Mouse (Mus musculus) embryonic fibroblast, embryonic 13.5 days (primary cell): Measurements from ENCODE around the gene Mtf1. TPM values are rescaled to one million over a fixed set of nuclear protein-coding genes. Genes with fewer than 3 reads are reported as not detected.

Experiments used
- H3K27ac ChIP-seq: 2 replicates; pipeline ENCODE4 v1.5.1; 2012; ENCODE audit warnings: low read length, control low read depth, inconsistent platforms; ENCODE audit not compliant: insufficient read depth
- H3K4me1 ChIP-seq: 2 replicates; pipeline ENCODE4 v1.6.1; 2011; ENCODE audit warnings: low read length; ENCODE audit not compliant: control insufficient read depth, insufficient read depth
- H3K4me3 ChIP-seq: 2 replicates; pipeline ENCODE4 v1.5.1; 2011; ENCODE audit warnings: mild to moderate bottlenecking, control low read depth, low read length; ENCODE audit not compliant: insufficient read depth
- CTCF ChIP-seq: IDR thresholded peaks from 2 replicates; pipeline ENCODE4 v1.5.1; 2011; ENCODE audit warnings: mild to moderate bottlenecking, control low read depth, low read length, moderate library complexity, borderline replicate concordance; ENCODE audit not compliant: insufficient read depth
- POLR2A ChIP-seq: IDR thresholded peaks from 2 replicates; pipeline ENCODE4 v1.6.1; 2011; ENCODE audit warnings: low read depth, mild to moderate bottlenecking, control low read depth, low read length, moderate library complexity
- polyA plus RNA-seq: library from polyadenylated mRNA; stranded (reverse); fragments of >200 nt; gene quantifications from 2 replicates; pipeline ENCODE4 v1.2.4, GENCODE M21; 2011; ENCODE audit warnings: low read depth; ENCODE audit not compliant: missing spikeins, insufficient read length

Gene Mtf1
- polyA plus RNA-seq, 1 experiment, result 16.4 TPM

- Histone ChIP-seq H3K4me1 (no peaks in the 10 kb centered on the region), H3K27ac (no peak within 1 kb of the TSS), H3K4me3 (no peak within 1 kb of the TSS)
- TF ChIP-seq POLR2A (no peak), CTCF (no peak)
Observed at GRCm38 (mm10) chr4:124880599-124880998, 78.7 kb downstream of the Mtf1 start, which contains the start of gene Epha10. Gene Epha10, plus strand, starts transcription at chr4:124880899.

- H3K4me3 ChIP-seq, result no peak overlapping the region
- H3K27ac ChIP-seq, result no peak overlapping the region
- no peaks in the 10 kb centered on the region for H3K4me1 ChIP-seq
- TF ChIP-seq POLR2A (no peak), CTCF (no peak)
Observed at GRCm38 (mm10) chr4:124881341-124881908, 79.5 kb downstream of the Mtf1 start.

- Histone ChIP-seq H3K27ac (no peak overlapping the region), H3K4me3 (no peak overlapping the region), H3K4me1 (no peaks in the 10 kb centered on the region)
- no peak for TF ChIP-seq POLR2A
- no peak for TF ChIP-seq CTCF
Observed at GRCm38 (mm10) chr4:124882151-124882729, 80.3 kb downstream of the Mtf1 start.

GRCm38 (mm10) chr4:124888702-124889101, 86.8 kb downstream of the Mtf1 start:
- H3K4me1 ChIP-seq, result no peaks in the 10 kb centered on the region
- TF ChIP-seq POLR2A (no peak), CTCF (no peak)

GRCm38 (mm10) chr4:124889935-124890334, 88.0 kb downstream of the Mtf1 start:
- Histone ChIP-seq H3K27ac (no peak overlapping the region), H3K4me3 (no peak overlapping the region), H3K4me1 (no peaks in the 10 kb centered on the region)
- no peak for TF ChIP-seq CTCF
- no peak for TF ChIP-seq POLR2A

More at GRCm38 (mm10) chr4:124888702-124889101, 86.8 kb downstream of the Mtf1 start:
- Histone ChIP-seq H3K4me3 (no peak overlapping the region), H3K27ac (no peak overlapping the region)

- Histone ChIP-seq H3K27ac (no peak overlapping the region), H3K4me3 (no peak overlapping the region), H3K4me1 (no peaks in the 10 kb centered on the region)
- TF ChIP-seq CTCF, result no peak
- no peak for TF ChIP-seq POLR2A
Observed at GRCm38 (mm10) chr4:124890831-124891230, 88.9 kb downstream of the Mtf1 start.

- Histone ChIP-seq H3K4me3 (no peak overlapping the region), H3K4me1 (no peaks in the 10 kb centered on the region), H3K27ac (no peak overlapping the region)
- no peak for TF ChIP-seq POLR2A
- no peak for TF ChIP-seq CTCF
Observed at GRCm38 (mm10) chr4:124893769-124894168, 91.9 kb downstream of the Mtf1 start.

- no peak for TF ChIP-seq POLR2A
- TF ChIP-seq CTCF, result no peak
- Histone ChIP-seq H3K27ac (no peak overlapping the region), H3K4me1 (no peaks in the 10 kb centered on the region), H3K4me3 (no peak overlapping the region)
Observed at GRCm38 (mm10) chr4:124894508-124895428, 92.9 kb downstream of the Mtf1 start.

GRCm38 (mm10) chr4:124898428-124898827, 96.5 kb downstream of the Mtf1 start:
- no peak overlapping the region for H3K27ac ChIP-seq
- H3K4me3 ChIP-seq, result no peak overlapping the region
- TF ChIP-seq POLR2A (no peak), CTCF (no peak)
- H3K4me1 ChIP-seq, result no peaks in the 10 kb centered on the region

Other genes with a start within 250 kb of the Mtf1 start
- not detected in 2 replicates for gene 3100002H09Rik, start 191.3 kb upstream of the Mtf1 start, polyA plus RNA-seq
- gene Pou3f1, start 145.3 kb upstream of the Mtf1 start, polyA plus RNA-seq, result not detected in 2 replicates
- 51.1 and 51.9 TPM in 2 replicates for gene Utp11, start 108.5 kb upstream of the Mtf1 start, polyA plus RNA-seq
- 135 and 148 TPM in 2 replicates for gene Fhl3, start 101.4 kb upstream of the Mtf1 start, polyA plus RNA-seq
- gene Sf3a3, start 87.3 kb upstream of the Mtf1 start, polyA plus RNA-seq, result 64.6 and 70.7 TPM in 2 replicates
- 33.5 and 48.3 TPM in 2 replicates for gene Inpp5b, start 60.3 kb upstream of the Mtf1 start, polyA plus RNA-seq
- 26.2 and 32.8 TPM in 2 replicates for gene Yrdc, start 48.6 kb downstream of the Mtf1 start, polyA plus RNA-seq
- gene 1110065P20Rik, start 49.1 kb downstream of the Mtf1 start, polyA plus RNA-seq, result 23.9 and 26.0 TPM in 2 replicates
- 0.18 and 0.44 TPM in 2 replicates for gene Maneal, start 60.1 kb downstream of the Mtf1 start, polyA plus RNA-seq
- gene Epha10, start 78.8 kb downstream of the Mtf1 start, polyA plus RNA-seq, result not detected in 2 replicates
- gene 9930104L06Rik, start 134.9 kb downstream of the Mtf1 start, polyA plus RNA-seq, result 12.7 and 17.7 TPM in 2 replicates
- gene Cdca8, start 137.2 kb downstream of the Mtf1 start, polyA plus RNA-seq, result 35.8 and 47.9 TPM in 2 replicates
- gene Rspo1, start 184.3 kb downstream of the Mtf1 start, polyA plus RNA-seq, result 0.45 and 0.84 TPM in 2 replicates
- 65.7 and 71.8 TPM in 2 replicates for gene Gnl2, start 214.5 kb downstream of the Mtf1 start, polyA plus RNA-seq